In genomic region chr1:40006043-40006651, GRCm38 (mm10) we compare ENCODE assay signal across 15 mouse cellular contexts.
DNase-seq lines count a peak whose midpoint lies in the region; ATAC-seq and TF ChIP-seq lines count a peak whose summit lies in the region.
"Had no signal": no experiment of that assay in that cellular context is flagged by ENCODE, and none has a peak within 500 bp of the region (broad histone marks: within the 10 kb centered on the region; RNA-seq: fewer than 3 reads in every experiment).

No protein-coding gene starts in this region.

- no peaks in the 10 kb centered on the region for H3K9me3 ChIP-seq in heart, postnatal 0 days (replicated peaks; ENCODE audit: control insufficient read depth, low read length)
- no peaks in the 10 kb centered on the region for H3K9me3 ChIP-seq in midbrain, embryonic 13.5 days
- H3K9me3 ChIP-seq in midbrain, embryonic 14.5 days (ENCODE audit: control insufficient read depth, low read length), result no peaks in the 10 kb centered on the region
- no peaks in the 10 kb centered on the region for H3K9me3 ChIP-seq in forebrain, embryonic 16.5 days (ENCODE audit: control insufficient read depth, low read length)
- H3K9me3 ChIP-seq: embryonic facial prominence, embryonic 13.5 days; limb, embryonic 12.5 days had no signal

- 100% methylated on average over 4 of the region's 4 CpGs for WGBS in heart, postnatal 0 days
- 96% methylated on average over 4 of the region's 4 CpGs for WGBS in midbrain, embryonic 13.5 days
- WGBS in midbrain, embryonic 14.5 days, result 97% methylated on average over 4 of the region's 4 CpGs
- WGBS in forebrain, embryonic 16.5 days, result 97% methylated on average over 4 of the region's 4 CpGs

- H3K4me2 ChIP-seq in heart, postnatal 0 days (ENCODE audit: low read depth, low read length), result no peak overlapping the region
- H3K4me2 ChIP-seq in midbrain, embryonic 13.5 days (replicated peaks), result no peak overlapping the region
- no peak overlapping the region for H3K4me2 ChIP-seq in midbrain, embryonic 14.5 days (ENCODE audit: low read length)
- no peak overlapping the region for H3K4me2 ChIP-seq in forebrain, embryonic 16.5 days (ENCODE audit: low read length)
- no peak overlapping the region for H3K4me2 ChIP-seq in myocyte (ENCODE audit: low read depth)
- H3K4me2 ChIP-seq: embryonic facial prominence, embryonic 13.5 days; limb, embryonic 12.5 days had no signal

- no peak overlapping the region for H3ac ChIP-seq in myocyte (ENCODE audit: control insufficient read depth, insufficient read length)

- no peak for DNase-seq in heart, postnatal 0 days (ENCODE audit: low spot score)
- DNase-seq in heart, adult 18-20 months, result no peak
- no peak for DNase-seq in midbrain, embryonic 14.5 days
- DNase-seq in frontal cortex, postnatal 10 days (ENCODE audit: low spot score in 2 of 2), result no peak
- DNase-seq in left cerebral cortex, adult 2 months (ENCODE audit: extremely low spot score in 1 of 2, low spot score in 2 of 2), result no peak
- DNase-seq: adrenal gland, postnatal 25 days; cerebellum, postnatal 10 days; heart, postnatal 10 days; kidney, adult 2 months; lung, adult 18-20 months had no signal

- no peak for TF ChIP-seq CTCF in heart, postnatal 0 days (IDR thresholded peaks at IDR 0.05; ENCODE audit: low read depth)
- no peak for TF ChIP-seq CTCF in left cerebral cortex, adult 2 months (IDR thresholded peaks at IDR 0.05)

- no peaks in the 10 kb centered on the region for H3K27me3 ChIP-seq in heart, postnatal 0 days (ENCODE audit: control insufficient read depth, insufficient read depth, low read length)
- H3K27me3 ChIP-seq in midbrain, embryonic 13.5 days, result no peaks in the 10 kb centered on the region
- H3K27me3 ChIP-seq in midbrain, embryonic 14.5 days (ENCODE audit: control insufficient read depth, insufficient read depth, low read length), result no peaks in the 10 kb centered on the region
- H3K27me3 ChIP-seq in forebrain, embryonic 16.5 days (replicated peaks; ENCODE audit: control insufficient read depth, insufficient read depth, low read length), result no peaks in the 10 kb centered on the region
- H3K27me3 ChIP-seq in myocyte (ENCODE audit: control insufficient read depth, insufficient read depth, insufficient read length), result no peaks in the 10 kb centered on the region
- H3K27me3 ChIP-seq: embryonic facial prominence, embryonic 13.5 days; limb, embryonic 12.5 days had no signal

- no peak overlapping the region for H3K4me3 ChIP-seq in heart, postnatal 0 days (ENCODE audit: low read depth, low read length)
- H3K4me3 ChIP-seq in midbrain, embryonic 13.5 days (replicated peaks), result no peak overlapping the region
- no peak overlapping the region for H3K4me3 ChIP-seq in midbrain, embryonic 14.5 days (replicated peaks; ENCODE audit: low read depth, low read length)
- no peak overlapping the region for H3K4me3 ChIP-seq in forebrain, embryonic 16.5 days (replicated peaks; ENCODE audit: low read length)
- no peak overlapping the region for H3K4me3 ChIP-seq in myocyte
- H3K4me3 ChIP-seq in left cerebral cortex, adult 2 months, result no peak overlapping the region
- H3K4me3 ChIP-seq: embryonic facial prominence, embryonic 13.5 days; limb, embryonic 12.5 days had no signal

- no peaks in the 10 kb centered on the region for H3K79me2 ChIP-seq in myocyte (ENCODE audit: control insufficient read depth, insufficient read depth)

- TF ChIP-seq EP300 in heart, postnatal 0 days (IDR thresholded peaks at IDR 0.05; ENCODE audit: low read depth), result no peak

- intact Hi-C loops in left cerebral cortex, adult 2 months (cut with DNase I), result no loop called here

- H3K9ac ChIP-seq in heart, postnatal 0 days (replicated peaks; ENCODE audit: low read depth, low read length), result no peak overlapping the region
- H3K9ac ChIP-seq in midbrain, embryonic 13.5 days (replicated peaks), result no peak overlapping the region
- H3K9ac ChIP-seq in midbrain, embryonic 14.5 days (replicated peaks; ENCODE audit: low read length), result no peak overlapping the region
- no peak overlapping the region for H3K9ac ChIP-seq in forebrain, embryonic 16.5 days (replicated peaks; ENCODE audit: low read depth, low read length)
- H3K9ac ChIP-seq: embryonic facial prominence, embryonic 13.5 days; limb, embryonic 12.5 days had no signal

- H3K36me3 ChIP-seq in heart, postnatal 0 days (replicated peaks; ENCODE audit: control insufficient read depth, insufficient read depth, low read length), result peaks cover 92% of the 10 kb centered on the region
- H3K36me3 ChIP-seq in midbrain, embryonic 13.5 days, result peaks cover 94% of the 10 kb centered on the region
- peaks cover 94% of the 10 kb centered on the region for H3K36me3 ChIP-seq in midbrain, embryonic 14.5 days (ENCODE audit: control insufficient read depth, insufficient read depth, low read length)
- peaks cover 62% of the 10 kb centered on the region for H3K36me3 ChIP-seq in forebrain, embryonic 16.5 days (ENCODE audit: control insufficient read depth, insufficient read depth)
- H3K36me3 ChIP-seq in myocyte (ENCODE audit: control insufficient read depth, insufficient read depth), result peaks cover 86% of the 10 kb centered on the region

- H3K27ac ChIP-seq in heart, postnatal 0 days (ENCODE audit: low read depth), result no peak overlapping the region
- H3K27ac ChIP-seq in midbrain, embryonic 13.5 days, result no peak overlapping the region
- no peak overlapping the region for H3K27ac ChIP-seq in midbrain, embryonic 14.5 days (replicated peaks; ENCODE audit: low read depth, low read length)
- H3K27ac ChIP-seq in forebrain, embryonic 16.5 days (ENCODE audit: low read length), result no peak overlapping the region
- no peak overlapping the region for H3K27ac ChIP-seq in left cerebral cortex, adult 2 months
- H3K27ac ChIP-seq: embryonic facial prominence, embryonic 13.5 days; limb, embryonic 12.5 days had no signal

- 0 out of 2 replicates have a peak, but pooled peaks have one; percentile 10 for ATAC-seq in heart, postnatal 0 days (ENCODE audit: insufficient read depth, low read depth)
- peak; percentile 68 for ATAC-seq in midbrain, embryonic 13.5 days
- ATAC-seq in midbrain, embryonic 14.5 days (ENCODE audit: low FRiP score, low TSS enrichment), result no peak; the same call in 1 of the 2 replicates
- peak; percentile 45 for ATAC-seq in forebrain, embryonic 16.5 days

- peak; percentile 58 for TF ChIP-seq POLR2A in myocyte (IDR thresholded peaks at IDR 0.05; ENCODE audit: insufficient read length, low read depth)

- no peaks in the 10 kb centered on the region for H3K4me1 ChIP-seq in heart, postnatal 0 days (ENCODE audit: control insufficient read depth, insufficient read depth)
- no peaks in the 10 kb centered on the region for H3K4me1 ChIP-seq in midbrain, embryonic 13.5 days (replicated peaks)
- H3K4me1 ChIP-seq in midbrain, embryonic 14.5 days (ENCODE audit: control insufficient read depth, insufficient read depth, low read length), result no peaks in the 10 kb centered on the region
- H3K4me1 ChIP-seq in forebrain, embryonic 16.5 days (replicated peaks; ENCODE audit: control insufficient read depth, insufficient read depth, low read length), result no peaks in the 10 kb centered on the region
- H3K4me1 ChIP-seq: limb, embryonic 12.5 days had no signal

TF ChIP-seq in myocyte, 11 proteins besides CTCF, POLR2A, EP300 and RAD21:
- TF ChIP-seq SRF (IDR thresholded peaks at IDR 0.05; ENCODE audit: control insufficient read depth, insufficient read length, low read depth) (no peak), MYOD1 (IDR thresholded peaks at IDR 0.05; ENCODE audit: control insufficient read depth in 1 of 3, insufficient read length in 2 of 3, low read depth in 2 of 3) (no peak), POLR2AphosphoS2 (IDR thresholded peaks at IDR 0.05; ENCODE audit: insufficient read length, low read depth) (peak; percentile 65)
TF ChIP-seq in myocyte: peak in this region for 1.
